Mouse (Mus musculus) C2C12 (cell line): ENCODE measurements around the gene Bpifb6.

Source experiments
- CTCF ChIP-seq: IDR thresholded peaks from one replicate; pipeline ENCODE4 v1.5.1; 2011; ENCODE audit not compliant: control insufficient read depth, insufficient read depth, insufficient read length
- MAX ChIP-seq: IDR thresholded peaks from one replicate; pipeline ENCODE4 v1.6.1; 2011; ENCODE audit warnings: mild to moderate bottlenecking, control low read depth

DNA sequence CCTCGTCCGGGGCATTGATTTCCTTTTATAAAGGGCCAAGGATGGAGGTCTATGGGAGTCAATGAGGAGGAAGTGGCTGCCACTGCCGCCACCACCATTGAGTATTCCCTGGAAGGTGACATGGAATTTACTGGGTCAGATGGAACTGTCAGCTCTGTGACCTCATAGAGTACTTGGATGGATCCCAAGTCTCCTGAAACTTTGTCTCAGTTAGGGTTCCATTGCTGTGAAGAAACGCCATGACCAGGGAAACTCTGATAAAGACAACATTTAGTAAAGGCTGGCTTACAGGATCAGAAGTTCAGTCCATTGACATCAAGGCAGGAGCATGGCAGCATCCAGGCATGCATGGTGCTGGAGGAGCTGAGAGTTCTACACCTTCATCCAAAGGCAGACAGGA lies 29.2 kb upstream of the Bpifb6 start, which contains the start of gene Sun5:
- TF ChIP-seq CTCF = no peak
- no peak for TF ChIP-seq MAX
